Mouse (Mus musculus) neural tube, embryonic 10.5 days (tissue): ENCODE measurements around the gene Cd44.

ENCODE experiments used
- DNase-seq: peaks from one replicate; pipeline ENCODE4 v3.0.0-alpha.2; 2017; ENCODE audit warnings: low spot score; ENCODE audit errors: extremely low spot score

Gene Cd44

DNA sequence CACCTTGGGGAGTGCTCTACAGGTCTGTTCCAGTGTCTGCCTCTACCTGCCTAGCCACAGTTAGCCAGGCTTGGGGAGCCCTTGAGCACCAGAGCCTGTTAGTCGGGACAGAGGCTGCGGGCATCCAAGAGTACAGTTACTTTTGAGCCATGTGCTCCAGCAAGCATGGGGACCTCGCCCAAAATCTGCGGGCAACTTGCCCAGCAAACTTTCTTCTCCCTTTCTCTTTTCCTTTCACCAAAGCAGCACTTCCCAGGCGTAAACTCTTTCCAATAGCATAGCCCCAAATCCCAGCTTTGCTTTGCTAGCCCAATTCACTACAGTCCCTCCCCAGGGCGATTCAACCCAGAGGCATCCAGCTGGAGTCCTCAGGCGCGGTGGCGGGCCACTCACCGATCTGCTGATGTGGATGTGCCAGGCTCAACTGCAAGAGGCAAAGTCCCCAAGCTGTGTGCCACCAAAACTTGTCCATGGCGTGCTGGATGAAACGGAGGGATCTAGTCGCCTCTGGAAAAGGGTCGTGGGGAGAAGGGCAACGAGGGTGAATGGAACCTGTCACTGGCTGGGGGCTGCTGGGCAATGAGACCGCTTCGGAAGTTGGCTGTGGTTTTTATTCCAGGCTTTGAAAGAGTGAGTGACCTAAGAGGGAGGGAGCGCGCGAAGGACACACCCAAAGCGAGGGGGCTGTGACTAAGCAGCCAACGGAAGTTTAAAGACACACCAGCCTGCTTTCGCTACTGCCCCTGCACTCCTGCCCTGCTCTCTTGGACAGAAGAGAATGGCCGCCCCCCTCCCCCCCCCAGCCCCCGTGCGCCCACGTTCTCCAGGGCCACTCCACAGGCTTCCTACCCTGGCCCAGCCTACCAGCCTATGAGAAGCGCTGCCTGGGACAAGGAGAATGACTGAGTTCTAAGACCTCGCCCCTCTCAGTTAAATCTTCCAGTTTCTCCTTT is at the start of gene Cd44:
Gene Cd44 (minus strand): TSS at position 791 of the 953 bp plus-strand sequence.
- DNase-seq = peak; percentile 57

DNA sequence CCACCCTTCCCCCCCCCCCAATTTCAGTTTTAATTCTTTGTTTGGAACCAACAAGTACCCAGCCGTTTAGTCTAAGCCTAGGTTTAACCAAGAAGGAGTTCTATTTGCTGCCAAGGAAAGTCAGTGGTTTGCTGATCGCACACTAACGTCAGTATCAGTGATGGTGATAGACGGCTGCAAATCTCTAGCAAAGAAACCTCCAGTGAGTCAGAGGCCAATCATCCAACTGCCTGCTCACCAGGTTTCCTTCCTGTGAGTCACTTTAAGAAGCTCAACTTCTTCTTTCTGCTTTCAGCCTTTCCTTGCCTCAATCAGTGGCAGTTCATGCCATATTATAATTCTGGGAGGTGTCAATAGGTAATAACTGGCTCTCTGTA is 47.0 kb upstream of the Cd44 start:
- no peak for DNase-seq

DNA sequence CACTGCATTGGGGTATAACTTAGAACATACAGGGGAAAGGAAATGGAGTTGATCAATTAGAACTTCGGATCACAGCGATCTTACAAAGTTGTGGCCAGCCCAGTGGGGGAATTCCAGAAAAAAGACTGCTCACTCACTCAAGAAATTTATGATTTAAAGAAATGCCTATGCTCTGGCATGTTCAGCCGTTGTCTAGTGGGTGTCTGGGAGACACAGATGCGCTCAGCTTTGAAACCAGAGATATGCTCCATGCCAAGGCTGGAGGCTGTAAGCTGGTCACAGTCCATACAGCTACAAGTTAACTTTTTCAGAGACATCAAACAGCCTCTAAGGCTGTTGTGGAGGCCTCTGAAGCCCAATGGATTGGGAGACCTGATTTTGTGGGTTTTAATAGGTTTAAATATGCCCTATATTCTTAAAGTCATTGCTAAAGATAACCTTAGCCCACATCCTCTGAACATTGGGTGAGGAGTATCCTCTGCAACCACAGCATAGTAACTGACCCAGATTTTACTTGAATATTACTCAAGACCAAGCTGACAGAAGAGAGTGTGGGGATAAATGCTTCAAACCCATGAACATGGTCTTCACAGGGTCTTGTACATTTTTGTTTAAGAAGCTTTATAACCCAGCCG is 46.5 kb upstream of the Cd44 start:
- no peak for DNase-seq

- no peak for DNase-seq
Observed at GRCm38 (mm10) chr2:102945111-102945510, 43.6 kb upstream of the Cd44 start.

- no peak for DNase-seq
Observed at GRCm38 (mm10) chr2:102944415-102945012, 43.0 kb upstream of the Cd44 start.

DNA sequence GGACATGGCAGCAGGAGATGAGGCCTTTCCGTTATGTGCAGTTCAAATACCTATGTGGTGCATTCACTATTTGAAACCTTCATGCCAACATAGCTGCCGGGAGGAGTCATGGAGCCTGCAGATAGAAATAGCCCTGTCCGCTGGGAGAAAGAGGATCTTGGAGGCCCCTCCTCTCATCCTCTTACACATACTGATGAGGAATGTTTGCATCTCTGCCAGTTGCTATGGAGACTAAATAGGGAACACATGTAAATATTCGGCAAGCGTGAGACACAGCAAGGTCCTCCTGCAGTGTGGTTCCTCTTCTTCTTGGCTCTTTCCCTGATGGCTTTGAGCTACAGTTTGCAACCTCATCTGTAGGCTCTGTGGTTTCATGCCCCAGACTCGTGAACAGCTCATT is 42.5 kb upstream of the Cd44 start:
- DNase-seq = no peak

- no peak for DNase-seq
Observed at GRCm38 (mm10) chr2:102942782-102943080, 41.3 kb upstream of the Cd44 start.

- DNase-seq = no peak
Observed at GRCm38 (mm10) chr2:102941937-102942781, 40.7 kb upstream of the Cd44 start.

GRCm38 (mm10) chr2:102940813-102941361 is 39.4 kb upstream of the Cd44 start:
- DNase-seq = no peak

DNA sequence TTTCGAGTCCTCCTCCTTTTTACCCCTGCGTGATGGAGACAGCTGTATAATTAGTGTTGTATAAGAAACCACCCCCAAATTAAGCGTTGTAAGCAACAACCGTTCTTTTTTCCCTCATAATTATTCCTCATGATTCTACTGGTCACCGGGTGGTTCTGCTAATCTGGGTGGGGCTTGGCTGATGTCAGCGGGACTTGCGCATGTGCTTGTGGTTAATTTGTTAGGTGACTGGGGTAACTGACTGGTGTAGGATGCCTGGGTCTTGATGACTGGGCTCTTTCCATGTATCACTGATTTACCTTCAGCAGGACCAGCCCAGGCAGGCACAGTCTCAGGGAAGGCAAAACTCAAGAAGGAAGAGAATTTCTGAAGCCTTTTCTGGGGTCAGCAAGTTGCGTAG is 38.7 kb upstream of the Cd44 start:
- DNase-seq = no peak

- no peak for DNase-seq
Observed at GRCm38 (mm10) chr2:102936886-102937285, 35.4 kb upstream of the Cd44 start.

GRCm38 (mm10) chr2:102934834-102935233 is 33.4 kb upstream of the Cd44 start:
- DNase-seq = no peak

- no peak for DNase-seq
Observed at GRCm38 (mm10) chr2:102933787-102934186, 32.3 kb upstream of the Cd44 start.

DNA sequence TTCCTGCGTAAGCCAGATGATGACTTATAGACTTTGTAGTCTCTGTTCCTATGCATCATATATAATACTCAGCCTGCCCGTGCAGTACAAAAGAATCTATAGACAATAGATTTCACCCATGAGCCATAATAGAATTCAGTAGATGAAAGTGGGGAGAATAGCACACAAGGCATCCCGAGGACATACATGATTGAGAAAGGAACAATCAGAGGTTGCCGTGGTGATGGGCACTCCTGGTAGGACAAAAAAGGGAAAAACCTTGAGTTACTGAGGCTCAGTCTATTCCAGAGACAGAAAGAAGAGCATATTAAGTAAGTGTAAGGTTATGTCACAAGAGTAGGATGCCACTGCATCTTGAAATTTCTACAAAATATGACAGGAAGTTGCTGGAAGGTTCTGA is 31.7 kb upstream of the Cd44 start:
- no peak for DNase-seq

DNA sequence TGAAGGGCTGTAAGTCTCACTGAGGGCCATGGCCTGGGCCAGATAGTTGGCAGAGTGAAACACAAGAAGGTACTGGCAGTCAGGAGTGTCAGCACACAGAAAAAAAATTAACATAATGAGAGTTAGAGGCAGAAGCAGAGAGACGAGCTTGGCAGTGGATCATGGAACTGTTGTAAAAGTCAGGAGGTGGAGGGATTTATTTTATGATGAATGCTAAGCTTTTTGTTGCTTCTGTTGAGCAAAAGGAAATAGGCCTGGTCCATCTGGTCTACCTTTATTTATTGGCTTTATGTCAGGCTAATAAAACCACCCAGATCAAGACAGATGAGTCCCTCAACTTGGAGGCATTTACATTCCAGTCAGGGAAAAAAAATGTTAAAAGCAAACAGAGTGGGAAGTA is 31.2 kb upstream of the Cd44 start:
- DNase-seq = no peak

GRCm38 (mm10) chr2:102928211-102928610 is 26.7 kb upstream of the Cd44 start:
- no peak for DNase-seq

DNA sequence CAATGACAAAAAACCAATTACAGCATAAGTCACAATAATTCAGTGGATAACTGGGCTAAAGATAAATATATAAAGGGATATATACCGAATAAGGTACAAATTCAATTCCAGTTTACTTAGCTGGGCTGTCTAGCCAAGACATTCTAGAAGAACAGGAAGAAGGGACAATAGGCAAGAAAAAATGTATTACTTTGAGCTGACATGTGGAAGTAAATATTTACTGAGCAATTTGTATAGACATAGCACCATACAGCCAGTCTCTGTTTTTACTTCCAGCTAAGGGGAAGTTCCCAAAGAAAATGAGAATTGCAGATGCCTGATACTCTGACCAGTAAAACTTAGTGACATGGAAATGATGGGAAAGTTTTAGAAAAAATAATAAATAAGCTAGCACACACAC is 23.0 kb upstream of the Cd44 start:
- no peak for DNase-seq

DNA sequence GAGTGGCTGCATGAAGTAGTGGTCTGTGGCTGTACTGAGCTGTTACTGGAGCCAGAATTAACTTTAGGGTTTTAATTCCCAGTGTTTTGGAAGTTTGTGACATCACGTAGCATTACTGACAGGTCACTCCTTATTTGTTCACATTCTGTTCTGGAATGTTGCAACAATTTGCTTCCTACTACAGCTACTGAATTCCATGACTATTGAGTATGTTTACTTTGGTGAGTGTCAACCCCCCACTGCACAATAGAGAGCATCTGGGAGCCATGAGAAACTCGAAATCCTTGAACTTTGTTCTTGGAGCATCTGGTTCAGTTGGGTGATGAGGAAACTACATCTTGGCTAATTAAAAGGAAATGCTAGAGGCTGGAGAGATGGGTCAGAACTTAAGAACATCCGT is 22.2 kb upstream of the Cd44 start:
- DNase-seq = no peak

- no peak for DNase-seq
Observed at GRCm38 (mm10) chr2:102922066-102922465, 20.6 kb upstream of the Cd44 start.

DNA sequence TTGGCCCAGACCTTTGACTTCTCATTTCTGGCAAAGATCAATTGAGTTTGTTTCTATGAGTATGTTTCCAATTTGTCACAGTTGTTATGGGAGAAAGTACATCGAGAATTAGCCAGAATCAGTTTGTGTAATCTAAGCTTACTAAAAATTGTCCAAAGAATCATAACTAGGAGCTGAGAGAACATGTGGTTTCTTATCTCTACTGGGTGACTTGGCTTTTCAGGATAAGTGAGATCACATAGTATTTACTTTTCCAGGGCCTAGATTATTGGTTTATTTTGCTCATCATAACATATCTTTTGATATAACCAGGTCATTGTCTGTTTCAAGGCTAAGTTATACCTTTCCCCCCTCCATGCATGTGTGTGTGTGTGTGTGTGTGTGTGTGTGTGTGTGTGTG is 16.8 kb upstream of the Cd44 start:
- no peak for DNase-seq

DNA sequence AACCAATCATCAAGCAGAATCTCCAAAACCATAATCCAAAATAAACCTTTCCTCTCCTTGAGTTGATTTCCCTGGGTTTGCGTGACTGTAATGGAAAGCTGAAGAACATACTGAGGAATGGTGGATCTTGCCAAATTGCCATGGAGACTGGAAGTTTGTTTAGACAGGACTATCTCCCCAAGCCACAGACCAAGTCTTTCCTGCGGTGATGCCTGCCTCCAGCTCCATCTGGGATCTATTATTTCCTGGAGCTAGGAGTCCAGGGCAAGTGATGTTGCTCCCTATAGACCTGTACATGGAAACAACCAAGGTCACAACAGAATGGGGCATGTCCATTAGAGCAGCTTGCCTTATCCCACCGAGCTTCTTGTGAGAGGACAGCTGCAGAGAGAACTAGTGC is 15.1 kb upstream of the Cd44 start:
- no peak for DNase-seq
